Mouse (Mus musculus) megakaryocyte, embryonic 14.5 days (primary cell): ENCODE results near the gene Snapc2.

ENCODE experiments used
- FLI1 ChIP-seq: IDR thresholded peaks from 2 replicates; pipeline ENCODE4 v1.6.1; 2012; ENCODE audit warnings: low read length, inconsistent platforms, mixed read lengths
- GATA1 ChIP-seq: IDR thresholded peaks from 3 replicates; pipeline ENCODE4 v1.6.1; 2012; ENCODE audit warnings: mixed read lengths, low read length, inconsistent platforms, borderline replicate concordance

GRCm38 (mm10) chr8:4219617-4220016 is 33.3 kb upstream of the Snapc2 start:
- TF ChIP-seq GATA1, result no peak
- TF ChIP-seq FLI1, result no peak
